In genomic region chr10:3696727-3697348, GRCm38 (mm10) we compare ENCODE assay signal across 9 mouse cellular contexts. TPM values are rescaled to one million over a fixed set of nuclear protein-coding genes. Genes with fewer than 3 reads are reported as not detected.
A peak's percentile ranks its signal among the peaks of the same experiment; 100 is the strongest.
DNase-seq lines count a peak whose midpoint lies in the region; ATAC-seq and TF ChIP-seq lines count a peak whose summit lies in the region.
"Had no signal": no experiment of that assay in that cellular context is flagged by ENCODE, and none has a peak within 500 bp of the region (broad histone marks: within the 10 kb centered on the region; RNA-seq: fewer than 3 reads in every experiment).

No protein-coding gene starts in this region.

- peak; percentile 78 for ATAC-seq in hindbrain, postnatal 0 days
- ATAC-seq in hindbrain, embryonic 12.5 days (ENCODE audit: low FRiP score) = no peak
- peak; percentile 64; the same call in 1 of the 2 replicates for ATAC-seq in limb, embryonic 15.5 days (ENCODE audit: insufficient number of reproducible peaks, low FRiP score, low TSS enrichment, low read depth)

- H3K36me3 ChIP-seq in hindbrain, postnatal 0 days (ENCODE audit: insufficient read depth, low read length) = no peaks in the 10 kb centered on the region
- no peaks in the 10 kb centered on the region for H3K36me3 ChIP-seq in hindbrain, embryonic 12.5 days
- no peaks in the 10 kb centered on the region for H3K36me3 ChIP-seq in limb, embryonic 15.5 days

- no peak for TF ChIP-seq CTCF in hindbrain, postnatal 0 days (IDR thresholded peaks at IDR 0.05; ENCODE audit: low read depth)

- peak; percentile 68 for DNase-seq in hindbrain, postnatal 0 days (ENCODE audit: low spot score)
- peak; percentile 37 to 39 for DNase-seq in cerebellum, postnatal 10 days
- DNase-seq in heart, adult 11 months = peak; percentile 99
- peak; percentile 35 for DNase-seq in kidney, adult 9 months
- DNase-seq in thymus, postnatal 36 days = no peak
- no peak for DNase-seq in spleen, postnatal 10 days (ENCODE audit: low spot score in 2 of 2)

- H3K9ac ChIP-seq in hindbrain, postnatal 0 days (replicated peaks; ENCODE audit: low read length) = no peak overlapping the region
- no peak overlapping the region for H3K9ac ChIP-seq in hindbrain, embryonic 12.5 days
- H3K9ac ChIP-seq in limb, embryonic 15.5 days = no peak overlapping the region

- peaks cover 6% of the 10 kb centered on the region; the same call in 1 of the 2 replicates for H3K4me1 ChIP-seq in hindbrain, postnatal 0 days (ENCODE audit: insufficient read depth, low read length)
- H3K4me1 ChIP-seq in hindbrain, embryonic 12.5 days = no peaks in the 10 kb centered on the region
- H3K4me1 ChIP-seq in limb, embryonic 15.5 days = peaks cover 44% of the 10 kb centered on the region

- no peaks in the 10 kb centered on the region for H3K9me3 ChIP-seq in hindbrain, postnatal 0 days (ENCODE audit: low read length)
- H3K9me3 ChIP-seq in hindbrain, embryonic 12.5 days (replicated peaks) = no peaks in the 10 kb centered on the region
- no peaks in the 10 kb centered on the region for H3K9me3 ChIP-seq in limb, embryonic 15.5 days

- H3K4me2 ChIP-seq in hindbrain, postnatal 0 days (ENCODE audit: low read depth, low read length) = peak overlapping the region; percentile 27
- no peak overlapping the region for H3K4me2 ChIP-seq in hindbrain, embryonic 12.5 days (replicated peaks)
- H3K4me2 ChIP-seq in limb, embryonic 15.5 days = peak overlapping the region; percentile 17; the same call in 1 of the 2 replicates

- H3K27me3 ChIP-seq in hindbrain, postnatal 0 days (ENCODE audit: insufficient read depth, low read length) = no peaks in the 10 kb centered on the region
- no peaks in the 10 kb centered on the region for H3K27me3 ChIP-seq in hindbrain, embryonic 12.5 days
- no peaks in the 10 kb centered on the region for H3K27me3 ChIP-seq in limb, embryonic 15.5 days

- no peak overlapping the region for H3K4me3 ChIP-seq in hindbrain, postnatal 0 days (ENCODE audit: low read length)
- H3K4me3 ChIP-seq in hindbrain, embryonic 12.5 days = no peak overlapping the region
- H3K4me3 ChIP-seq in limb, embryonic 15.5 days = no peak overlapping the region

- H3K27ac ChIP-seq in hindbrain, postnatal 0 days = peak overlapping the region; percentile 74
- no peak overlapping the region for H3K27ac ChIP-seq in hindbrain, embryonic 12.5 days
- peak overlapping the region; percentile 80 for H3K27ac ChIP-seq in limb, embryonic 15.5 days

- 56% methylated on average over 8 of the region's 8 CpGs for WGBS in hindbrain, postnatal 0 days
- WGBS in hindbrain, embryonic 12.5 days = 76% methylated on average over 8 of the region's 8 CpGs
- 23% methylated on average over 8 of the region's 8 CpGs for WGBS in limb, embryonic 15.5 days

RNA-seq across cellular contexts. Expression of gene Plekhg1, which starts 43.3 kb away (rescaled TPM):
- 14.8 and 24.4 TPM in 2 replicates for total RNA-seq in hindbrain, postnatal 0 days (2014; rRNA removed)
- 6.8 and 10.2 TPM in 2 replicates for polyA plus RNA-seq in hindbrain, postnatal 0 days (2015; fragmentation: Nextera tagmentation; extraction: Ambion mirVana)
- 15.3 and 15.5 TPM in 2 replicates for polyA plus RNA-seq in hindbrain, embryonic 12.5 days (2016; fragmentation: Nextera tagmentation; extraction: Ambion mirVana)
- polyA plus RNA-seq in limb, embryonic 15.5 days (2015; fragmentation: Nextera tagmentation; extraction: Ambion mirVana) = 15.1 and 19.3 TPM in 2 replicates
- total RNA-seq: MEL had no signal

Comparison
In these comparisons a context has a peak if more than half of its experiments do, and no peak if none do; other contexts are left out.
1. DNase-seq: peak in hindbrain, postnatal 0 days (single experiment), cerebellum, postnatal 10 days (2 of 2), heart, adult 11 months (single experiment) and kidney, adult 9 months (single experiment); none in thymus, postnatal 36 days (0 of 2) and spleen, postnatal 10 days (0 of 2).